Mouse (Mus musculus) CH12.LX (cell line): ENCODE measurements around the gene Bnc2. TPM values are rescaled to one million over a fixed set of nuclear protein-coding genes. Genes with fewer than 3 reads are reported as not detected.

Experiments
- DNase-seq: peaks from one replicate; pipeline ENCODE4 v3.0.0-alpha.2; 2013; ENCODE audit errors: extremely low read depth
- H3K27ac ChIP-seq: 2 replicates; pipeline ENCODE4 v1.5.1; 2012; ENCODE audit warnings: low read depth, mild to moderate bottlenecking, control low read depth, moderate library complexity; ENCODE audit not compliant: insufficient read depth
- H3K27me3 ChIP-seq: replicated peaks from 2 replicates; pipeline ENCODE3; 2012; ENCODE audit warnings: inconsistent platforms
- H3K36me3 ChIP-seq, 2 experiments: replicated peaks in 1 of 2; 2 replicates each; pipeline versions ENCODE3 to v1.6.1; 2012; ENCODE audit warnings: inconsistent platforms in 1 of 2, low read length in 1 of 2, mild to moderate bottlenecking in 1 of 2, mixed read lengths in 1 of 2, moderate library complexity in 1 of 2; ENCODE audit not compliant: control insufficient read depth in 1 of 2, insufficient read depth in 1 of 2
- H3K4me1 ChIP-seq, 2 experiments: 2 replicates each; pipeline ENCODE4 v1.6.1; 2012; ENCODE audit warnings: inconsistent platforms in 1 of 2, moderate library complexity in 1 of 2; ENCODE audit not compliant: insufficient read depth in 2 of 2, control insufficient read depth in 1 of 2
- H3K4me2 ChIP-seq: 2 replicates; pipeline ENCODE4 v1.6.1; 2012; ENCODE audit warnings: low read depth, mild to moderate bottlenecking, control low read depth; ENCODE audit not compliant: poor library complexity, insufficient read depth, severe bottlenecking
- H3K4me3 ChIP-seq, 3 experiments: fragments of 150-350 bp in 1 of 3; sonication (generic) in 1 of 3; replicated peaks in 1 of 3; 2 replicates each; pipeline versions ENCODE3 to v1.5.1; 2011 to 2012; ENCODE audit warnings: low read depth in 2 of 3, low read length in 2 of 3, mild to moderate bottlenecking in 2 of 3, moderate library complexity in 2 of 3, control low read depth in 1 of 3, improper control_type of control experiment in 1 of 3, inconsistent platforms in 1 of 3, mixed read lengths in 1 of 3; ENCODE audit not compliant: poor library complexity in 1 of 3
- H3K79me2 ChIP-seq: replicated peaks from 2 replicates; pipeline ENCODE4 v1.6.1; 2012; ENCODE audit warnings: mild to moderate bottlenecking, moderate library complexity; ENCODE audit not compliant: control insufficient read depth, poor library complexity, insufficient read depth, severe bottlenecking; ENCODE audit errors: extremely low read depth
- H3K9ac ChIP-seq: 2 replicates; pipeline ENCODE4 v1.6.1; 2012; ENCODE audit warnings: low read depth, mild to moderate bottlenecking, control low read depth, moderate library complexity; ENCODE audit not compliant: insufficient read depth
- H3K9me3 ChIP-seq: replicated peaks from 2 replicates; pipeline ENCODE3; 2012; ENCODE audit warnings: low read length, inconsistent platforms, mixed read lengths
- BHLHE40 ChIP-seq: IDR thresholded peaks from 2 replicates; pipeline ENCODE4 v1.6.1; 2011; ENCODE audit warnings: mild to moderate bottlenecking, low read depth, low read length, improper control_type of control experiment
- CHD2 ChIP-seq: IDR thresholded peaks from 2 replicates; pipeline ENCODE4 v1.6.1; 2011; ENCODE audit warnings: low read length, improper control_type of control experiment
- CTCF ChIP-seq, 2 experiments: IDR thresholded peaks in 1 of 2; conservative IDR thresholded peaks in 1 of 2; 2 replicates each; pipeline ENCODE4 v1.5.1; 2011 to 2012; ENCODE audit warnings: low read depth in 2 of 2, low read length in 2 of 2, improper control_type of control experiment in 1 of 2, inconsistent platforms in 1 of 2, mild to moderate bottlenecking in 1 of 2, moderate library complexity in 1 of 2
- ELF1 ChIP-seq: IDR thresholded peaks from 2 replicates; pipeline ENCODE4 v1.6.1; 2014; ENCODE audit warnings: low read depth, mild to moderate bottlenecking, inconsistent platforms, low read length, improper control_type of control experiment
- EP300 ChIP-seq: IDR thresholded peaks from 2 replicates; pipeline ENCODE4 v1.6.1; 2011; ENCODE audit warnings: low read length, improper control_type of control experiment
- ETS1 ChIP-seq: conservative IDR thresholded peaks from 2 replicates; pipeline ENCODE4 v1.6.1; 2012; ENCODE audit warnings: low read depth, mild to moderate bottlenecking, inconsistent platforms, low read length, improper control_type of control experiment, moderate library complexity
- HCFC1 ChIP-seq: IDR thresholded peaks from 2 replicates; pipeline ENCODE4 v1.6.1; 2012; ENCODE audit warnings: low read depth, mild to moderate bottlenecking, inconsistent platforms, low read length, improper control_type of control experiment
- JUN ChIP-seq: IDR thresholded peaks from 2 replicates; pipeline ENCODE4 v1.6.1; 2011; ENCODE audit warnings: low read depth, mild to moderate bottlenecking, low read length, improper control_type of control experiment, moderate library complexity; ENCODE audit not compliant: insufficient read depth
- MAFK ChIP-seq: IDR thresholded peaks from 2 replicates; pipeline ENCODE4 v1.6.1; 2011; ENCODE audit warnings: low read length, improper control_type of control experiment; ENCODE audit not compliant: insufficient replicate concordance
- MAZ ChIP-seq: IDR thresholded peaks from 2 replicates; pipeline ENCODE4 v1.6.1; 2012; ENCODE audit warnings: low read depth, mild to moderate bottlenecking, inconsistent platforms, low read length, improper control_type of control experiment, moderate library complexity
- MEF2A ChIP-seq: IDR thresholded peaks from 2 replicates; pipeline ENCODE4 v1.6.1; 2014; ENCODE audit warnings: low read depth, mild to moderate bottlenecking, inconsistent platforms, low read length, improper control_type of control experiment, borderline replicate concordance
- MYC ChIP-seq: IDR thresholded peaks from 2 replicates; pipeline ENCODE4 v1.6.1; 2011; ENCODE audit warnings: low read depth, mild to moderate bottlenecking, improper control_type of control experiment, low read length
- NELFE ChIP-seq: IDR thresholded peaks from 2 replicates; pipeline ENCODE4 v1.6.1; 2011; ENCODE audit warnings: low read depth, low read length, improper control_type of control experiment
- NRF1 ChIP-seq: IDR thresholded peaks from 2 replicates; pipeline ENCODE4 v1.6.1; 2014; ENCODE audit warnings: low read depth, mild to moderate bottlenecking, inconsistent platforms, low read length, improper control_type of control experiment, moderate library complexity
- POLR2A ChIP-seq: IDR thresholded peaks from 2 replicates; pipeline ENCODE4 v1.6.1; 2011; ENCODE audit warnings: low read depth, mild to moderate bottlenecking, improper control_type of control experiment, low read length
- POLR2AphosphoS2 ChIP-seq: IDR thresholded peaks from 2 replicates; pipeline ENCODE4 v1.6.1; 2011; ENCODE audit warnings: low read depth, low read length, improper control_type of control experiment
- RAD21 ChIP-seq: IDR thresholded peaks from 2 replicates; pipeline ENCODE4 v1.6.1; 2011; ENCODE audit warnings: low read depth, mild to moderate bottlenecking, low read length, improper control_type of control experiment, moderate library complexity
- RCOR1 ChIP-seq: conservative IDR thresholded peaks from 2 replicates; pipeline ENCODE4 v1.6.1; 2012; ENCODE audit warnings: low read depth, mild to moderate bottlenecking, inconsistent platforms, low read length, improper control_type of control experiment
- SMC3 ChIP-seq: IDR thresholded peaks from 2 replicates; pipeline ENCODE4 v1.6.1; 2011; ENCODE audit warnings: low read depth, low read length, improper control_type of control experiment
- TCF12 ChIP-seq: IDR thresholded peaks from 2 replicates; pipeline ENCODE4 v1.6.1; 2014; ENCODE audit warnings: low read depth, mild to moderate bottlenecking, inconsistent platforms, low read length, improper control_type of control experiment
- USF2 ChIP-seq: conservative IDR thresholded peaks from 2 replicates; pipeline ENCODE4 v1.6.1; 2011; ENCODE audit warnings: low read depth, low read length, improper control_type of control experiment
- ZC3H11A ChIP-seq: IDR thresholded peaks from 2 replicates; pipeline ENCODE4 v1.6.1; 2012; ENCODE audit warnings: low read depth, mild to moderate bottlenecking, inconsistent platforms, low read length, improper control_type of control experiment
- ZMIZ1 ChIP-seq: IDR thresholded peaks from 2 replicates; pipeline ENCODE4 v1.6.1; 2012; ENCODE audit warnings: low read depth, mild to moderate bottlenecking, inconsistent platforms, low read length, improper control_type of control experiment
- dilution Hi-C: fragments of 300-500 bp; cut with MboI; formaldehyde crosslinking; loops from 2 replicates; pipeline ENCODE4 v1.14.3; 2020; ENCODE audit warnings: low sequenced_read_pairs; ENCODE audit not compliant: extremely low pct_unique_long_range_greater_than_20kb, extremely low pct_ligation_motif_present
- in situ Hi-C: fragments of 300-500 bp; cut with MboI; formaldehyde crosslinking; loops from 3 replicates; pipeline ENCODE4 v1.14.3; 2019; ENCODE audit warnings: low sequenced_read_pairs, low pct_ligation_motif_present, low pct_unique_long_range_greater_than_20kb, mixed read lengths
- polyA plus RNA-seq: library from polyadenylated mRNA; unstranded; fragments of >175 nt; gene quantifications from 2 replicates; pipeline ENCODE4 v1.2.1, GENCODE M21; 2012; ENCODE audit warnings: low read depth; ENCODE audit not compliant: insufficient read length
- total RNA-seq, 2 experiments: library from RNA; depleted of rRNA; stranded (reverse); fragments of 300-350 nt in 1 of 2; fragments of >200 nt in 1 of 2; gene quantifications; 2 replicates each; pipeline ENCODE4 v1.2.3; 2012 to 2014

The Bnc2 gene
- total and polyA plus RNA-seq, 3 experiments: not detected

DNA sequence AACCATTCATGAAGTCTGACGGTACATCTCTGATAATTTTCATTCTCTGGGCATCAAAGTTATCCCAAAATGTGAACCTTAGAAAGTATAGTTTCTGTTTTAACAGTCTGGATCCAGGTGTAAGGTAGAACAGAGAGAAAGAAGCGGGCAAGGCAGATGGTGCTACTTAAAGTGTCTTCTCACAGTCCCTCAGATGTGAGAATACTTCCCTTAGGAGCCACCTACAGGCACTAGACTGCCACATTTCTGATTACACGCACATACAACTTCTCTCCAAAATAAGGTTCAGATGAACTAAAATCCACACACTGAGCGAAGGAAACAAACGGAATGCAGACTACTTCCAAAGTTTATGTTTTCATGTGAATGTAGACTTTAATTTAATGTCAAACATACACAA, 297.6 kb downstream of the Bnc2 start:
- TF ChIP-seq POLR2AphosphoS2: no peak
- no peak for TF ChIP-seq ELF1
- no peak for TF ChIP-seq MEF2A
- no peak for TF ChIP-seq JUN
- no peak for TF ChIP-seq NELFE
- no peak for TF ChIP-seq TCF12
- TF ChIP-seq SMC3: no peak
- TF ChIP-seq CHD2: no peak
- no peak for TF ChIP-seq MAZ
- no peak for TF ChIP-seq RCOR1
- no peak for TF ChIP-seq MYC
- TF ChIP-seq, all 38 proteins: peak for 0
- no peaks in the 10 kb centered on the region for H3K4me1 ChIP-seq
- no peak overlapping the region for H3K4me2 ChIP-seq
- no peak for DNase-seq
- H3K9ac ChIP-seq: no peak overlapping the region
- H3K27me3 ChIP-seq: no peaks in the 10 kb centered on the region
- no peaks in the 10 kb centered on the region for H3K79me2 ChIP-seq
- peaks cover 58% of the 10 kb centered on the region for H3K9me3 ChIP-seq
- H3K4me3 ChIP-seq: no peak overlapping the region
- H3K36me3 ChIP-seq: no peaks in the 10 kb centered on the region
- dilution Hi-C loops: no loop called here
- H3K27ac ChIP-seq: no peak overlapping the region
- in situ Hi-C loops: no loop called here

- no peak overlapping the region for H3K27ac ChIP-seq
- H3K4me3 ChIP-seq: no peak overlapping the region
- H3K4me2 ChIP-seq: no peak overlapping the region
Observed at GRCm38 (mm10) chr4:84362337-84362823, 312.7 kb downstream of the Bnc2 start.

More at GRCm38 (mm10) chr4:84362337-84362823, 312.7 kb downstream of the Bnc2 start:
- no peak for TF ChIP-seq CHD2
- no peak for TF ChIP-seq TCF12
- TF ChIP-seq SMC3: no peak
- TF ChIP-seq RAD21: no peak
- TF ChIP-seq NRF1: no peak
- no peak for TF ChIP-seq CTCF (conservative IDR thresholded peaks at IDR 0.05 in 1 of 2, IDR thresholded peaks at IDR 0.05 in 1 of 2; ENCODE audit: low read depth in 2 of 2, low read length in 2 of 2)
- TF ChIP-seq POLR2A: no peak
- no peak for TF ChIP-seq MAFK
- no peak for TF ChIP-seq ZC3H11A
- TF ChIP-seq HCFC1: no peak
- TF ChIP-seq BHLHE40: no peak
- TF ChIP-seq ZMIZ1: no peak
- TF ChIP-seq ETS1: no peak
- no peak for TF ChIP-seq EP300
- TF ChIP-seq ELF1: no peak
- no peak for TF ChIP-seq POLR2AphosphoS2
- no peak for TF ChIP-seq USF2
- TF ChIP-seq MAZ: no peak
- no peak overlapping the region for H3K9ac ChIP-seq
- H3K9me3 ChIP-seq: peaks cover 51% of the 10 kb centered on the region
- H3K36me3 ChIP-seq: no peaks in the 10 kb centered on the region
- H3K27me3 ChIP-seq: no peaks in the 10 kb centered on the region
- dilution Hi-C loops: no loop called here
- in situ Hi-C loops: no loop called here
- DNase-seq: no peak
- H3K79me2 ChIP-seq: no peaks in the 10 kb centered on the region
- no peaks in the 10 kb centered on the region for H3K4me1 ChIP-seq
